Mouse (Mus musculus): Measurements from ENCODE around the gene Gm3317.
"Not testable (repeated sequence)": the region's sequence is repeated elsewhere in the genome, so short reads cannot be mapped to it uniquely, and the experiment has no call there.

Gene Gm3317

GRCm38 (mm10) chr14:5164235-5164634 lies at the start of gene Gm3317:
Gene Gm3317 (plus strand): TSS chr14:5164535.
- DNase-seq (ENCODE audit: low spot score in 2 of 2) = not testable (repeated sequence)

- not testable (repeated sequence) for DNase-seq (ENCODE audit: low spot score in 2 of 2)
Observed at GRCm38 (mm10) chr14:5131219-5131618, 33.1 kb upstream of the Gm3317 start, which contains the start of gene Gm8279. Gene Gm8279 (plus strand): TSS chr14:5131519.

GRCm38 (mm10) chr14:5185493-5185892 lies 21.2 kb downstream of the Gm3317 start, which contains the start of gene Gm8271:
Gene Gm8271 (plus strand): TSS chr14:5185793.
- not testable (repeated sequence) for DNase-seq (ENCODE audit: low spot score in 2 of 2)
